Mouse (Mus musculus): ENCODE data around the gene Wfdc17.

Gene Wfdc17

GRCm38 (mm10) chr11:83703705-83704104 is at the start of gene Wfdc17:
Gene Wfdc17, plus strand, starts transcription at chr11:83703991.
- DNase-seq (ENCODE audit: low spot score) = no peak

- DNase-seq (ENCODE audit: low spot score) = no peak
Observed at GRCm38 (mm10) chr11:83654606-83655005, 49.2 kb upstream of the Wfdc17 start.

- DNase-seq (ENCODE audit: low spot score) = no peak
Observed at GRCm38 (mm10) chr11:83657508-83657907, 46.3 kb upstream of the Wfdc17 start.

GRCm38 (mm10) chr11:83658797-83659196 is 45.0 kb upstream of the Wfdc17 start:
- no peak for DNase-seq (ENCODE audit: low spot score)

- DNase-seq (ENCODE audit: low spot score) = no peak
Observed at GRCm38 (mm10) chr11:83662204-83662603, 41.6 kb upstream of the Wfdc17 start, which contains the start of gene Ccl4. Gene Ccl4, plus strand, starts transcription at chr11:83662584.

- no peak for DNase-seq (ENCODE audit: low spot score)
Observed at GRCm38 (mm10) chr11:83663532-83663931, 40.3 kb upstream of the Wfdc17 start.

GRCm38 (mm10) chr11:83671743-83672142 is 32.0 kb upstream of the Wfdc17 start:
- DNase-seq (ENCODE audit: low spot score) = no peak

- DNase-seq (ENCODE audit: low spot score) = no peak
Observed at GRCm38 (mm10) chr11:83675665-83676064, 28.1 kb upstream of the Wfdc17 start.

- DNase-seq (ENCODE audit: low spot score) = no peak
Observed at GRCm38 (mm10) chr11:83689918-83690317, 13.9 kb upstream of the Wfdc17 start.

- DNase-seq (ENCODE audit: low spot score) = no peak
Observed at GRCm38 (mm10) chr11:83692008-83692407, 11.8 kb upstream of the Wfdc17 start.

GRCm38 (mm10) chr11:83708715-83709114 is 4.9 kb downstream of the Wfdc17 start, which contains the start of gene Wfdc18:
Gene Wfdc18, plus strand, starts transcription at chr11:83709015.
- DNase-seq (ENCODE audit: low spot score) = no peak

- no peak for DNase-seq (ENCODE audit: low spot score)
Observed at GRCm38 (mm10) chr11:83709683-83710082, 5.9 kb downstream of the Wfdc17 start.

- no peak for DNase-seq (ENCODE audit: low spot score)
Observed at GRCm38 (mm10) chr11:83712671-83713070, 8.9 kb downstream of the Wfdc17 start.

GRCm38 (mm10) chr11:83713925-83714324 is 10.1 kb downstream of the Wfdc17 start:
- DNase-seq (ENCODE audit: low spot score) = no peak

- DNase-seq (ENCODE audit: low spot score) = peak; percentile 4
Observed at GRCm38 (mm10) chr11:83717042-83717665, 13.4 kb downstream of the Wfdc17 start.

- no peak for DNase-seq (ENCODE audit: low spot score)
Observed at GRCm38 (mm10) chr11:83720766-83721165, 17.0 kb downstream of the Wfdc17 start.

GRCm38 (mm10) chr11:83728757-83729432 is 25.1 kb downstream of the Wfdc17 start:
- DNase-seq (ENCODE audit: low spot score) = no peak

- no peak for DNase-seq (ENCODE audit: low spot score)
Observed at GRCm38 (mm10) chr11:83731116-83731515, 27.3 kb downstream of the Wfdc17 start.

GRCm38 (mm10) chr11:83733071-83733640 is 29.4 kb downstream of the Wfdc17 start:
- no peak for DNase-seq (ENCODE audit: low spot score)

GRCm38 (mm10) chr11:83734215-83734614 is 30.4 kb downstream of the Wfdc17 start:
- DNase-seq (ENCODE audit: low spot score) = no peak

GRCm38 (mm10) chr11:83735881-83736280 is 32.1 kb downstream of the Wfdc17 start:
- no peak for DNase-seq (ENCODE audit: low spot score)

- DNase-seq (ENCODE audit: low spot score) = no peak
Observed at GRCm38 (mm10) chr11:83737109-83737558, 33.3 kb downstream of the Wfdc17 start.

- DNase-seq (ENCODE audit: low spot score) = peak; percentile 58
Observed at GRCm38 (mm10) chr11:83739241-83739640, 35.5 kb downstream of the Wfdc17 start.

Data from ovary, postnatal 36 days (tissue).